Mouse (Mus musculus) midbrain, embryonic 10.5 days (tissue): ENCODE data around the gene Sycp2l. TPM values are rescaled to one million over a fixed set of nuclear protein-coding genes. Genes with fewer than 3 reads are reported as not detected.
A peak's percentile ranks its signal among the peaks of the same experiment; 100 is the strongest.

Experiments
- DNase-seq: peaks from one replicate; pipeline ENCODE4 v3.0.0-alpha.2; 2017; ENCODE audit warnings: low spot score
- H3K27ac ChIP-seq: fragments of 300-500 bp; sonication (generic); replicated peaks from 2 replicates; pipeline ENCODE4 v1.5.1; 2016; ENCODE audit warnings: mild to moderate bottlenecking
- H3K27me3 ChIP-seq: fragments of 300-500 bp; sonication (generic); 2 replicates; pipeline ENCODE4 v1.6.1; 2016; ENCODE audit warnings: low read depth, mild to moderate bottlenecking; ENCODE audit not compliant: poor library complexity, severe bottlenecking
- H3K36me3 ChIP-seq: fragments of 300-500 bp; sonication (generic); 2 replicates; pipeline ENCODE4 v1.6.1; 2016; ENCODE audit warnings: mild to moderate bottlenecking, moderate library complexity
- H3K4me1 ChIP-seq: fragments of 300-500 bp; sonication (generic); 2 replicates; pipeline ENCODE4 v1.6.1; 2016
- H3K4me3 ChIP-seq: fragments of 300-500 bp; sonication (generic); 2 replicates; pipeline ENCODE4 v1.5.1; 2016; ENCODE audit warnings: mild to moderate bottlenecking, moderate library complexity
- H3K9me3 ChIP-seq: fragments of 300-500 bp; sonication (generic); replicated peaks from 2 replicates; pipeline ENCODE4 v1.6.1; 2016; ENCODE audit warnings: mild to moderate bottlenecking
- WGBS: fragments of 180-500 bp; shearing (Covaris S2); methylation state at CpG from one replicate; pipeline ENCODE4 v1.1.7; 2016; 5-methylcytosine and 5-hydroxymethylcytosine counted together
- polyA plus RNA-seq: library from polyadenylated mRNA; unstranded; fragments of >200 nt; fragmentation: Nextera tagmentation; extraction: Ambion mirVana; gene quantifications from 2 replicates; pipeline ENCODE4 v1.2.1, GENCODE M21; 2016

The Sycp2l gene
- polyA plus RNA-seq, 1 experiment from 2014 or later, result not detected

- peaks cover 2% of the 10 kb centered on the region; the same call in 1 of the 2 replicates for H3K9me3 ChIP-seq
- WGBS, result 90% methylated on average over 6 of the region's 6 CpGs
- DNase-seq, result no peak
- peaks cover 21% of the 10 kb centered on the region for H3K4me1 ChIP-seq
- H3K27ac ChIP-seq, result no peak overlapping the region
- H3K4me3 ChIP-seq, result no peak overlapping the region
- no peaks in the 10 kb centered on the region for H3K36me3 ChIP-seq
- H3K27me3 ChIP-seq, result no peaks in the 10 kb centered on the region
Observed at GRCm38 (mm10) chr13:41215669-41216068, 101.6 kb downstream of the Sycp2l start.

GRCm38 (mm10) chr13:41216236-41216635 lies 102.1 kb downstream of the Sycp2l start:
- Histone ChIP-seq H3K27me3 (no peaks in the 10 kb centered on the region), H3K4me1 (peaks cover 21% of the 10 kb centered on the region), H3K36me3 (no peaks in the 10 kb centered on the region), H3K27ac (no peak overlapping the region), H3K9me3 (peaks cover 6% of the 10 kb centered on the region; the same call in 1 of the 2 replicates), H3K4me3 (no peak overlapping the region)
- WGBS, result 68% methylated on average over 3 of the region's 3 CpGs
- no peak for DNase-seq

- WGBS, result 52% methylated on average over 1 of the region's 1 CpGs
- H3K27ac ChIP-seq, result 0 out of 2 replicates have a peak overlapping the region, but pooled peaks have one; percentile 94
- peaks cover 17% of the 10 kb centered on the region for H3K4me1 ChIP-seq
- DNase-seq, result no peak
- no peaks in the 10 kb centered on the region for H3K27me3 ChIP-seq
- H3K36me3 ChIP-seq, result no peaks in the 10 kb centered on the region
- peaks cover 30% of the 10 kb centered on the region; the same call in 1 of the 2 replicates for H3K9me3 ChIP-seq
- peak overlapping the region; percentile 73 for H3K4me3 ChIP-seq
Observed at GRCm38 (mm10) chr13:41219056-41219455, 104.9 kb downstream of the Sycp2l start.

- peak; percentile 78 for DNase-seq
- Histone ChIP-seq H3K27me3 (no peaks in the 10 kb centered on the region), H3K4me1 (peaks cover 17% of the 10 kb centered on the region), H3K36me3 (no peaks in the 10 kb centered on the region), H3K4me3 (peak overlapping the region; percentile 73), H3K27ac (peak overlapping the region; percentile 94), H3K9me3 (peaks cover 30% of the 10 kb centered on the region; the same call in 1 of the 2 replicates)
- WGBS, result 2% methylated on average over 39 of the region's 39 CpGs
Observed at GRCm38 (mm10) chr13:41219687-41220303, 105.7 kb downstream of the Sycp2l start.

- 4% methylated on average over 59 of the region's 77 CpGs for WGBS
- peak; percentile 87 for DNase-seq
- H3K27ac ChIP-seq, result peak within 1 kb of the TSS; percentile 94
- H3K27me3 ChIP-seq, result no peaks in the 10 kb centered on the region
- peaks cover 17% of the 10 kb centered on the region for H3K4me1 ChIP-seq
- peak within 1 kb of the TSS; percentile 73 for H3K4me3 ChIP-seq
- H3K36me3 ChIP-seq, result no peaks in the 10 kb centered on the region
- H3K9me3 ChIP-seq, result peaks cover 30% of the 10 kb centered on the region; the same call in 1 of the 2 replicates
Observed at GRCm38 (mm10) chr13:41220304-41220834, 106.3 kb downstream of the Sycp2l start, which contains the start of gene Elovl2. TSS of gene Elovl2 (minus strand) at chr13:41220405.

Other genes with a start within 250 kb of the Sycp2l start
- 80.8 and 89.2 TPM in 2 replicates for gene Pak1ip1, start 113.3 kb upstream of the Sycp2l start, polyA plus RNA-seq
- gene Tmem14c, start 98.0 kb upstream of the Sycp2l start, polyA plus RNA-seq, result 213 and 233 TPM in 2 replicates
- gene Mak, start 34.6 kb upstream of the Sycp2l start, polyA plus RNA-seq, result 0.42 and 1.0 TPM in 2 replicates
- not detected in 2 replicates for gene Gcm2, start 3.3 kb upstream of the Sycp2l start, polyA plus RNA-seq
- gene Elovl2, start 106.1 kb downstream of the Sycp2l start, polyA plus RNA-seq, result 46.8 and 50.7 TPM in 2 replicates
- 9.9 and 10.9 TPM in 2 replicates for gene Smim13, start 135.5 kb downstream of the Sycp2l start, polyA plus RNA-seq
- not detected in 2 replicates for gene Gm17364, start 159.7 kb downstream of the Sycp2l start, polyA plus RNA-seq